Mouse (Mus musculus) embryonic facial prominence, embryonic 12.5 days (tissue): ENCODE measurements around the gene Lgi2. TPM values are rescaled to one million over a fixed set of nuclear protein-coding genes. Genes with fewer than 3 reads are reported as not detected.

Experiments used
- ATAC-seq: fragments of 200-750 bp; cut with Nextera tagmentation; 2 replicates; pipeline ENCODE4 v1.8.0; 2017; ENCODE audit not compliant: insufficient number of reproducible peaks, insufficient read depth, low FRiP score, low TSS enrichment
- H3K27ac ChIP-seq: fragments of 300-500 bp; sonication (generic); 2 replicates; pipeline ENCODE4 v1.5.1; 2016; ENCODE audit warnings: mild to moderate bottlenecking
- H3K27me3 ChIP-seq: fragments of 300-500 bp; sonication (generic); 2 replicates; pipeline ENCODE4 v1.6.1; 2016; ENCODE audit warnings: mild to moderate bottlenecking, moderate library complexity
- H3K36me3 ChIP-seq: fragments of 300-500 bp; sonication (generic); 2 replicates; pipeline ENCODE4 v1.6.1; 2016; ENCODE audit warnings: mild to moderate bottlenecking
- H3K4me1 ChIP-seq: fragments of 300-500 bp; sonication (generic); 2 replicates; pipeline ENCODE4 v1.6.1; 2016
- H3K4me2 ChIP-seq: fragments of 300-500 bp; sonication (generic); replicated peaks from 2 replicates; pipeline ENCODE4 v1.6.1; 2016; ENCODE audit warnings: mild to moderate bottlenecking, moderate library complexity
- H3K4me3 ChIP-seq: fragments of 300-500 bp; sonication (generic); 2 replicates; pipeline ENCODE4 v1.5.1; 2016; ENCODE audit warnings: mild to moderate bottlenecking
- H3K9ac ChIP-seq: fragments of 300-500 bp; sonication (generic); 2 replicates; pipeline ENCODE4 v1.6.1; 2016; ENCODE audit warnings: mild to moderate bottlenecking, moderate library complexity
- H3K9me3 ChIP-seq: fragments of 300-500 bp; sonication (generic); 2 replicates; pipeline ENCODE4 v1.6.1; 2016; ENCODE audit warnings: mild to moderate bottlenecking, moderate library complexity
- WGBS: fragments of 180-500 bp; shearing (Covaris S2); methylation state at CpG from one replicate; pipeline ENCODE4 v1.1.7; 2016; 5-methylcytosine and 5-hydroxymethylcytosine counted together
- polyA plus RNA-seq: library from polyadenylated mRNA; unstranded; fragments of >200 nt; fragmentation: Nextera tagmentation; extraction: Ambion mirVana; gene quantifications from 2 replicates; pipeline ENCODE4 v1.2.1, GENCODE M21; 2016

Gene Lgi2
- polyA plus RNA-seq, 1 experiment from 2014 or later: 4.1 TPM

GRCm38 (mm10) chr5:52504148-52504547, 62.1 kb downstream of the Lgi2 start:
- no peak for ATAC-seq
- Histone ChIP-seq H3K9ac (no peak overlapping the region), H3K4me2 (no peak overlapping the region), H3K4me3 (no peak overlapping the region), H3K27ac (no peak overlapping the region), H3K36me3 (no peaks in the 10 kb centered on the region), H3K4me1 (no peaks in the 10 kb centered on the region), H3K9me3 (no peaks in the 10 kb centered on the region), H3K27me3 (no peaks in the 10 kb centered on the region)
- 90% methylated on average over 11 of the region's 11 CpGs for WGBS

- Histone ChIP-seq H3K9me3 (no peaks in the 10 kb centered on the region), H3K4me3 (no peak overlapping the region), H3K9ac (no peak overlapping the region), H3K27ac (no peak overlapping the region), H3K27me3 (no peaks in the 10 kb centered on the region), H3K4me2 (no peak overlapping the region), H3K36me3 (no peaks in the 10 kb centered on the region), H3K4me1 (no peaks in the 10 kb centered on the region)
- WGBS: 61% methylated on average over 13 of the region's 14 CpGs
- ATAC-seq: no peak
These were observed 70.6 kb downstream of the Lgi2 start for GRCm38 (mm10) chr5:52495671-52496070.

DNA sequence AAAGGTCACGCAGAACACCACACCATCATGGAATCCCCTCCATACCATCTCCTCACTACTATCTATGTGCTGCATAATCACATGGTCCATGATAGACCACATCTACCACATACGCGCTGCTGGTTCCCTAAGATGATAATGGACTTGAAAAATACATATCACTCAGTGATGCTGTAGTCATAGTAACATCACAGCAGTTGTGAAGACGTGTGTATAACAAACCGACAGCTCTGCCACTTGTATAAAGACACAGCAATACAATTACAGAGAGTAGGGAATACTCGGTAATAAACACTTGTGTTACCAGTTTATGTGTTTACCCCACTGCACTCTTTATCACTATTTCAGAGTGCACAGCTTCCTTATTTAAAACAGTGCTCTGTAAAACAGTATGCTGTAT, 74.8 kb downstream of the Lgi2 start:
- H3K9ac ChIP-seq: no peak overlapping the region
- 88% methylated on average over 6 of the region's 6 CpGs for WGBS
- H3K4me2 ChIP-seq: no peak overlapping the region
- H3K27me3 ChIP-seq: no peaks in the 10 kb centered on the region
- no peaks in the 10 kb centered on the region for H3K36me3 ChIP-seq
- H3K9me3 ChIP-seq: no peaks in the 10 kb centered on the region
- no peak overlapping the region for H3K4me3 ChIP-seq
- no peak overlapping the region for H3K27ac ChIP-seq
- no peak for ATAC-seq
- no peaks in the 10 kb centered on the region for H3K4me1 ChIP-seq

GRCm38 (mm10) chr5:52487559-52488430, 78.5 kb downstream of the Lgi2 start:
- Histone ChIP-seq H3K27ac (no peak overlapping the region), H3K4me2 (no peak overlapping the region), H3K4me1 (no peaks in the 10 kb centered on the region), H3K9me3 (no peaks in the 10 kb centered on the region), H3K4me3 (no peak overlapping the region), H3K27me3 (no peaks in the 10 kb centered on the region), H3K36me3 (no peaks in the 10 kb centered on the region), H3K9ac (no peak overlapping the region)
- 83% methylated on average over 13 of the region's 13 CpGs for WGBS
- no peak for ATAC-seq

Other genes with a start within 250 kb of the Lgi2 start
- 0.10 and 0.24 TPM in 2 replicates for gene Sod3, start 202.7 kb downstream of the Lgi2 start, polyA plus RNA-seq
- gene Ccdc149, start 94.9 kb downstream of the Lgi2 start, polyA plus RNA-seq: 2.7 and 2.9 TPM in 2 replicates
- 7.7 and 9.6 TPM in 2 replicates for gene Sepsecs, start 103.2 kb upstream of the Lgi2 start, polyA plus RNA-seq
- gene Pi4k2b, start 175.1 kb upstream of the Lgi2 start, polyA plus RNA-seq: 21.0 and 25.0 TPM in 2 replicates
- 21.1 and 22.3 TPM in 2 replicates for gene Zcchc4, start 208.9 kb upstream of the Lgi2 start, polyA plus RNA-seq